Mouse (Mus musculus): ENCODE results near the gene Copz1. TPM values are rescaled to one million over a fixed set of nuclear protein-coding genes. Genes with fewer than 3 reads are reported as not detected.

Copz1 gene
- total and polyA plus RNA-seq, 3 experiments, result 50.2 to 58.7 (median 55.2) TPM

DNA sequence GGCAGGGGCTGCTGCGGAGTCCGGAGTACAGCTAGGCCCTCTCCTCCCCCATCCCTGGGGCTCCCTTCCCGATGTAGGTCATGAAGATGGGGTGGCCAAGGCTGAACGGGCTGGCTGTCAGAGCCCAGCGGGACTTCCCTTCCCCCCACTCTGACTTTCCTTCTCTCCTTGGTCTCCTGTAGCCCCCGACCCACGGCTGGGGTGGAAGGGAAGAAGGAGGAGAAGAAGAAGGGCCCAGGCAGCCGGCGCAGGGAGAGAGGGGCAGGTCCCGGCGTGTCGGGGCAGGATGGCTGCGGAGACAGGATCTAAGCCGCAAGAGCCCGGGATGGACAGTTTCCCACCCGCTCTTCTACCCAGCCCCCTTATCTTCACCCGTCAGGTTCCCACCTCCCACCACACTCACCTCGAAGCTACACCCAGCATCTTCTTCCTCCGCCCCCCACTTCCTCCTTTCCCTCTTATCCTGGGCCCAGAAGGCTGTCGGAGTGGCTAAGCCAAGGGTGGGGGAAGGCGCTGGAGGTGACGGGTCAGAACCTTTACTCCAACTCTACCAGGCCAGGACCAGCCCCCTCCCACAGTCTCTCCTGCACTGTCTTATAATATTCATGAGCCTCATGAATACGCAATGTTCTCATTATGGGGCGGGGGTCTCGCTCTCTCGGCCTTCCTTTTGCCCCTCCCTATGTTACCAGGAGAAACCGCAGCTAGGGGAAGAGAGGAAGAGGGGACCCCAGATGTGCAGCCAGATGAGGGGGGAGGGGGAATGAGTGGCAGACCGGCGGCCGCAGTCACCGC is 66.8 kb downstream of the Copz1 start:
- Histone ChIP-seq H3K36me3 (ENCODE audit: control insufficient read depth, insufficient read depth, low read length) (peaks cover 4% of the 10 kb centered on the region; the same call in 1 of the 2 replicates), H3K27ac (no peak overlapping the region), H3K9ac (ENCODE audit: low read depth, low read length) (peak overlapping the region; percentile 34), H3K4me3 (peak overlapping the region; percentile 39), H3K4me1 (ENCODE audit: control insufficient read depth, insufficient read depth, low read length) (no peaks in the 10 kb centered on the region), H3K27me3 (ENCODE audit: control insufficient read depth, insufficient read depth, low read length) (no peaks in the 10 kb centered on the region; the same call in 1 of the 2 replicates), H3K79me2 (replicated peaks; ENCODE audit: control insufficient read depth, insufficient read depth, low read length) (no peaks in the 10 kb centered on the region)
- no peak for TF ChIP-seq EP300 (IDR thresholded peaks at IDR 0.05; ENCODE audit: insufficient read depth, low read depth, low read length)
- no peak for DNase-seq
- WGBS, result 20% methylated on average over 31 of the region's 31 CpGs
- intact Hi-C loops (cut with DNase I), result no loop called here

DNA sequence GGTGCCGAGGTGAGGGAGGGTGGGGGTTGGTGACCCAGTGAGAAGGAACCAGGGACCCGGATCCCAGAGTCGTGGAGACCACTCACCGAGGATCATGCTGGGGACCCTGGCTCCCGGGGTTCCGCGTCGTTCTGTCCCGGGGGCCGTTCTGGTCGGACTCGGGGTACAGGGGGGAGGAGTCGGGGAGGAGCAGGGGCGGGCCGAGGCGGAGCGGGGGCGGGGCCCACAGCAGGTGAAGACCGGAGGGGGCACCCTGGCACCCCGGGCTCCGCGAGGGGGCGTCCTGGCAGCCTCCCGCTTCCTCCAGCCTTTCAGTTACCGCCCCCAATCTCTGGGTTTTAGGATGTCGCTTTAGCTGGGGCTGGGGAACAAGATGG is 67.4 kb downstream of the Copz1 start, which contains the start of gene Zfp385a:
Gene Zfp385a, minus strand, starts transcription at position 133 of the 377 bp plus-strand sequence.
- H3K9ac ChIP-seq (ENCODE audit: low read depth, low read length), result peak within 1 kb of the TSS; percentile 34
- no peak within 1 kb of the TSS for H3K27ac ChIP-seq
- intact Hi-C loops (cut with DNase I), result no loop called here
- peak within 1 kb of the TSS; percentile 39 for H3K4me3 ChIP-seq
- no peaks in the 10 kb centered on the region for H3K79me2 ChIP-seq (replicated peaks; ENCODE audit: control insufficient read depth, insufficient read depth, low read length)
- DNase-seq, result peak in 1 of 2 experiments; percentile 60
- TF ChIP-seq CTCF (IDR thresholded peaks at IDR 0.05), result 0 out of 2 replicates have a peak, but pooled peaks have one; percentile 10
- no peak for TF ChIP-seq POLR2A (IDR thresholded peaks at IDR 0.05; ENCODE audit: insufficient read depth, low read depth, low read length)
- TF ChIP-seq EP300 (IDR thresholded peaks at IDR 0.05; ENCODE audit: insufficient read depth, low read depth, low read length), result no peak
- no peaks in the 10 kb centered on the region; the same call in 1 of the 2 replicates for H3K27me3 ChIP-seq (ENCODE audit: control insufficient read depth, insufficient read depth, low read length)
- H3K36me3 ChIP-seq (ENCODE audit: control insufficient read depth, insufficient read depth, low read length), result peaks cover 4% of the 10 kb centered on the region; the same call in 1 of the 2 replicates
- WGBS, result 1% methylated on average over 26 of the region's 26 CpGs
- no peaks in the 10 kb centered on the region for H3K4me1 ChIP-seq (ENCODE audit: control insufficient read depth, insufficient read depth, low read length)

DNA sequence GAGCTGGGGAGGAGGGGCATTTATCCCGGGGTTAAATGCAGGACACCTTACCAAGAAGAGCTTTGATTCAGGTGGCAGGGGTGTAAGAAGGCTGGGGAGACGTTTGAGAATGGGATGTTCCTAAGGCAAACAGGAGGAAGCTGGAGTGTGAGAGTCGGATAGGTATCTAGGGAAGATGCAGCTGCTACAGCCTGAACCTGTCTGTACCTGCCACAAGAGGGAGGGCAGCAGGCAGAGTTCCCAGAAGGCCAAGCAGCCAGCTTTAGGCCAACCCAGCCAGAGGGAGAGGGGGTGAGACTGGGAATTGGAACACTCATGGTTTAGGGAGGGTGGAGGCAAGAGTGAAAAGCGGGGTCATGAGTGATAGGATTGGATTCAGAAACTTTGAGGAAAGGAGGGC is 68.3 kb downstream of the Copz1 start:
- no peak for TF ChIP-seq POLR2A (IDR thresholded peaks at IDR 0.05; ENCODE audit: insufficient read depth, low read depth, low read length)
- TF ChIP-seq EP300 (IDR thresholded peaks at IDR 0.05; ENCODE audit: insufficient read depth, low read depth, low read length), result no peak
- peak; percentile 11; the same call in 1 of the 2 replicates for TF ChIP-seq CTCF (IDR thresholded peaks at IDR 0.05)
- Histone ChIP-seq H3K27ac (no peak overlapping the region), H3K27me3 (ENCODE audit: control insufficient read depth, insufficient read depth, low read length) (no peaks in the 10 kb centered on the region; the same call in 1 of the 2 replicates), H3K4me3 (no peak overlapping the region), H3K36me3 (ENCODE audit: control insufficient read depth, insufficient read depth, low read length) (peaks cover 4% of the 10 kb centered on the region), H3K4me1 (ENCODE audit: control insufficient read depth, insufficient read depth, low read length) (no peaks in the 10 kb centered on the region), H3K9ac (ENCODE audit: low read depth, low read length) (no peak overlapping the region), H3K79me2 (replicated peaks; ENCODE audit: control insufficient read depth, insufficient read depth, low read length) (no peaks in the 10 kb centered on the region)
- intact Hi-C loops (cut with DNase I), result no loop called here
- WGBS, result 39% methylated on average over 4 of the region's 4 CpGs
- no peak for DNase-seq

GRCm38 (mm10) chr15:103341547-103341946 is 69.0 kb downstream of the Copz1 start:
- Histone ChIP-seq H3K27me3 (ENCODE audit: control insufficient read depth, insufficient read depth, low read length) (no peaks in the 10 kb centered on the region; the same call in 1 of the 2 replicates), H3K27ac (no peak overlapping the region)

GRCm38 (mm10) chr15:103342415-103342814 is 69.9 kb downstream of the Copz1 start:
- DNase-seq, result peak; percentile 63 to 74
- TF ChIP-seq CTCF (IDR thresholded peaks at IDR 0.05) (peak; percentile 88), EP300 (IDR thresholded peaks at IDR 0.05; ENCODE audit: insufficient read depth, low read depth, low read length) (0 out of 2 replicates have a peak, but pooled peaks have one; percentile 26), POLR2A (IDR thresholded peaks at IDR 0.05; ENCODE audit: insufficient read depth, low read depth, low read length) (no peak)

More at GRCm38 (mm10) chr15:103341547-103341946, 69.0 kb downstream of the Copz1 start:
- H3K36me3 ChIP-seq (ENCODE audit: control insufficient read depth, insufficient read depth, low read length), result peaks cover 4% of the 10 kb centered on the region
- H3K79me2 ChIP-seq (replicated peaks; ENCODE audit: control insufficient read depth, insufficient read depth, low read length), result no peaks in the 10 kb centered on the region
- H3K4me3 ChIP-seq, result no peak overlapping the region
- intact Hi-C loops (cut with DNase I), result no loop called here
- H3K9ac ChIP-seq (ENCODE audit: low read depth, low read length), result no peak overlapping the region
- TF ChIP-seq POLR2A (IDR thresholded peaks at IDR 0.05; ENCODE audit: insufficient read depth, low read depth, low read length), result no peak
- no peak for TF ChIP-seq CTCF (IDR thresholded peaks at IDR 0.05)
- TF ChIP-seq EP300 (IDR thresholded peaks at IDR 0.05; ENCODE audit: insufficient read depth, low read depth, low read length), result no peak
- 71% methylated on average over 8 of the region's 8 CpGs for WGBS
- no peaks in the 10 kb centered on the region for H3K4me1 ChIP-seq (ENCODE audit: control insufficient read depth, insufficient read depth, low read length)
- DNase-seq, result no peak

DNA sequence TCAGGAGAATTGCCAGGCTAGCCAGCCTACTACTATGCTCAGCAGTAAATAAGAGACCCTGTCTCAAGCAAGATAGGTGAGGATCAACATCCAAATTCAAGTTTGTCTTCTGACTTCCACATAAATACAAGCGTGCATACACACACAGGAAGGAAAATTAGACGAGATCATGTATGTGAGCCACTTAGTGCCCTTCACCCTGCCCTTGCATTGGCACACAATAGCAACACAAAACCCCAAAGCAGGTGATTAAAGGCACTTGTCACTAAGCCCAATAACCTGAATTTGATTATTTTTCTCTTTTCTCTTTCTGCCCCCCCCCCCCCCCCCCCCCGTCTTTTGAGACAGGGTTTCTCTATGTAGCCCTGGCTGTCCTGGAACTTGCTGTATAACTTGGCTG is 70.5 kb downstream of the Copz1 start:
- DNase-seq, result no peak
- no peaks in the 10 kb centered on the region; the same call in 1 of the 2 replicates for H3K27me3 ChIP-seq (ENCODE audit: control insufficient read depth, insufficient read depth, low read length)
- no peak overlapping the region for H3K4me3 ChIP-seq
- H3K36me3 ChIP-seq (ENCODE audit: control insufficient read depth, insufficient read depth, low read length), result peaks cover 8% of the 10 kb centered on the region
- peaks cover 1% of the 10 kb centered on the region; the same call in 1 of the 2 replicates for H3K4me1 ChIP-seq (ENCODE audit: control insufficient read depth, insufficient read depth, low read length)
- no peak overlapping the region for H3K27ac ChIP-seq
- TF ChIP-seq EP300 (IDR thresholded peaks at IDR 0.05; ENCODE audit: insufficient read depth, low read depth, low read length) (no peak), POLR2A (IDR thresholded peaks at IDR 0.05; ENCODE audit: insufficient read depth, low read depth, low read length) (no peak), CTCF (IDR thresholded peaks at IDR 0.05) (no peak)
- no peaks in the 10 kb centered on the region for H3K79me2 ChIP-seq (replicated peaks; ENCODE audit: control insufficient read depth, insufficient read depth, low read length)
- 63% methylated on average over 3 of the region's 3 CpGs for WGBS
- H3K9ac ChIP-seq (ENCODE audit: low read depth, low read length), result no peak overlapping the region
- intact Hi-C loops (cut with DNase I), result no loop called here

More at GRCm38 (mm10) chr15:103342415-103342814, 69.9 kb downstream of the Copz1 start:
- no peaks in the 10 kb centered on the region; the same call in 1 of the 2 replicates for H3K27me3 ChIP-seq (ENCODE audit: control insufficient read depth, insufficient read depth, low read length)
- H3K79me2 ChIP-seq (replicated peaks; ENCODE audit: control insufficient read depth, insufficient read depth, low read length), result no peaks in the 10 kb centered on the region
- peaks cover under 1% of the 10 kb centered on the region; the same call in 1 of the 2 replicates for H3K4me1 ChIP-seq (ENCODE audit: control insufficient read depth, insufficient read depth, low read length)
- 23% methylated on average over 4 of the region's 4 CpGs for WGBS
- no peak overlapping the region for H3K27ac ChIP-seq
- H3K4me3 ChIP-seq, result no peak overlapping the region
- intact Hi-C loops (cut with DNase I), result no loop called here
- H3K9ac ChIP-seq (ENCODE audit: low read depth, low read length), result no peak overlapping the region
- peaks cover 6% of the 10 kb centered on the region for H3K36me3 ChIP-seq (ENCODE audit: control insufficient read depth, insufficient read depth, low read length)

All from heart, adult 2 months (tissue).